Mouse (Mus musculus) erythroblast, embryonic 14.5 days (primary cell): ENCODE results near the gene Cd22. TPM values are rescaled to one million over a fixed set of nuclear protein-coding genes. Genes with fewer than 3 reads are reported as not detected.
"Not testable (repeated sequence)": the region's sequence is repeated elsewhere in the genome, so short reads cannot be mapped to it uniquely, and the experiment has no call there.

Experiments used
- H3K27me3 ChIP-seq: 2 replicates; pipeline ENCODE4 v1.6.1; 2012; ENCODE audit warnings: inconsistent platforms; ENCODE audit not compliant: control insufficient read depth
- H3K36me3 ChIP-seq: 2 replicates; pipeline ENCODE4 v1.6.1; 2012; ENCODE audit warnings: mild to moderate bottlenecking, inconsistent platforms; ENCODE audit not compliant: control insufficient read depth
- H3K4me1 ChIP-seq: 2 replicates; pipeline ENCODE4 v1.6.1; 2012; ENCODE audit warnings: inconsistent platforms; ENCODE audit not compliant: control insufficient read depth
- H3K4me3 ChIP-seq: replicated peaks from 2 replicates; pipeline ENCODE3; 2012; ENCODE audit warnings: moderate library complexity, mild to moderate bottlenecking, inconsistent platforms
- H3K9me3 ChIP-seq: 2 replicates; pipeline ENCODE4 v1.6.1; 2012; ENCODE audit warnings: low read length, inconsistent platforms, mixed read lengths; ENCODE audit not compliant: control insufficient read depth
- GATA1 ChIP-seq: IDR thresholded peaks from 2 replicates; pipeline ENCODE4 v1.6.1; 2012; ENCODE audit warnings: low read length, inconsistent platforms, mixed read lengths
- TAL1 ChIP-seq: IDR thresholded peaks from 3 replicates; pipeline ENCODE4 v1.6.1; 2012; ENCODE audit warnings: low read length, inconsistent platforms, mixed read lengths
- polyA plus RNA-seq: library from polyadenylated mRNA; stranded (reverse); fragments of >175 nt; gene quantifications from 2 replicates; pipeline ENCODE4 v1.2.3, GENCODE M21; 2012

The Cd22 gene
- polyA plus RNA-seq, 1 experiment = not detected

DNA sequence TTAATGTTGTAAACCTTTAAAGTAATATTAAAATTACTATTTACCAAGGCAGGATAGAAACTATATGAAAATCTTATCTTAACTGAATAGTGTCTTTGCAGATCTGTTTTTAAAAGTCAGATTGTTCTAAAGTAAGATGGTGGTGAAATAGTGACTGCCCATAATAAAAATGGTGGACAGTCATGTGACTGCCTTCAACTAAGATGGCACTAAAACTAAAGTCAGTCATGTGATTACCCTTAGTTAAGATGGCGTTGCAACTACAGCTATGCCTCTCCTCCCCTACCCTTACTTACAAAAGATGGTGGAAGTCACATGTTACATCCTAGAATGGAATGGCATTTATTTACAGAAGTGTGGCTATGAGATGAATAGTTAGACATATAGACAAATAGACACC, 28.7 kb downstream of the Cd22 start:
- Histone ChIP-seq H3K4me1 (no peaks in the 10 kb centered on the region), H3K9me3 (no peaks in the 10 kb centered on the region), H3K27me3 (no peaks in the 10 kb centered on the region), H3K36me3 (no peaks in the 10 kb centered on the region), H3K4me3 (no peak overlapping the region)
- TF ChIP-seq GATA1 = no peak
- no peak for TF ChIP-seq TAL1

DNA sequence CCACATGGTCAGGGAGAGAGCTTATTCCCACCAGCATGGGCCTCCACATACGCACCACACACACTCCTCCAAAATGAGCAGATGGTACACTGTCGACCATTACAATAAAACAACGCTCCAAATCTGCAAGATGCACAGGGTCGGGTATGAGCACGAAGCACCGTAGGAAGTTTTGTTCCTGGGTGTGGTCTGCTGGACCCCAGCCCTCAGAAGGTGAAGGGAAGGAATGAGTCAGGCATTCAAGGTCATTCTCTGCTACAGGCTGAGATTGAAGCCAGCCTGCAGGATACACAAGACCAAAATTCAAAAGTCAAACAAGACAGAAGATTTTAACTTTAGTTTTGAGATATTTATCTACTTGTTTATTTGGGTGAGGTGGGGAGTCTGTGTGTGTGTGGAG, 32.2 kb downstream of the Cd22 start:
- H3K27me3 ChIP-seq = no peaks in the 10 kb centered on the region
- TF ChIP-seq GATA1 (no peak), TAL1 (no peak)
- H3K36me3 ChIP-seq = no peaks in the 10 kb centered on the region
- H3K4me1 ChIP-seq = no peaks in the 10 kb centered on the region
- H3K4me3 ChIP-seq = no peak overlapping the region
- H3K9me3 ChIP-seq = no peaks in the 10 kb centered on the region

DNA sequence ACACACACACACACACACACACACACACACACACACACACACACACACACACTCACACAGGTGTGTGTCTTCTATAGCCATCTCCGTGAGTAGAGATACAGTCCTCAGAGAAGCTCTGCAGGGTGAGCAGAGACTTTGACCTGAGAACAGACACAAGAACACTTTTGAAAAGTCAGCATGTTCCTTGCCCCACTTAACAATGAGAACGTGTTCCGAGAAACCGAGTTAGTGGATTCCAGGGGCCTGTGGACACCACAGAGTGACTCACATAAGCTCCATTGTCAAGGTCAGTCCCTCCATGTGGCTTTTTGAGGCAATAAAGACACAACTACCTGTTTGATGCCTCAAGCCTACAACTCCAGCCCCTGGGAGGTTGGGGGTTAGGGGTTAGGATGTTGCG, 32.8 kb downstream of the Cd22 start:
- Histone ChIP-seq H3K4me3 (no peak overlapping the region), H3K9me3 (no peaks in the 10 kb centered on the region), H3K27me3 (no peaks in the 10 kb centered on the region), H3K36me3 (no peaks in the 10 kb centered on the region), H3K4me1 (no peaks in the 10 kb centered on the region)
- TF ChIP-seq TAL1 (no peak), GATA1 (no peak)

DNA sequence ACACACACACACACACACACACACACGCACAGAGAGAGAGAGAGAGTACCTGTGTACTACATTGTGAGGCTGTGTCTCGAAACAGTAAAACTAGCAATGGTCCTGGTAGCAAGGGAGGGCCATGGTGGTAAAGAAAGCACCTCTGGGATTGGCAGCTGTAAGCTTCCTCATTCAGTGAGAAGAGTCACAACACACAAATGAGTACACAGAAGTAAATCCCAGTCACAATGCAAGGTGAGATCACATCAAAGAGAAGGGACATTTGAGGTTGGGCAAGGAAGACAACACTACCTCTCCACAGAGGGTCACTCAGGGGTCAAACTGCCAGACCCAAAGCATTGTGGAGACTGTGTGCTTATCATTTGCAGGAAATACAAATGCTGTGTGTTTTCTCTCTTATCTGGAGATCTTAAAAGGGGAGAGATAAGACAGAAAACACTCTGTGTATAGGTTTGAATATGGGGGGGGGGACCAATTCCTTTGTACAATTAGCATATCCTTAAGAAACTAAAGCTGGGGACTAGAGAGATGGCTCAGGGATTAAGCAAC, 33.6 kb downstream of the Cd22 start:
- no peaks in the 10 kb centered on the region for H3K27me3 ChIP-seq
- no peak overlapping the region for H3K4me3 ChIP-seq
- TF ChIP-seq GATA1 = no peak
- TF ChIP-seq TAL1 = no peak
- no peaks in the 10 kb centered on the region for H3K9me3 ChIP-seq
- H3K4me1 ChIP-seq = no peaks in the 10 kb centered on the region
- no peaks in the 10 kb centered on the region for H3K36me3 ChIP-seq

DNA sequence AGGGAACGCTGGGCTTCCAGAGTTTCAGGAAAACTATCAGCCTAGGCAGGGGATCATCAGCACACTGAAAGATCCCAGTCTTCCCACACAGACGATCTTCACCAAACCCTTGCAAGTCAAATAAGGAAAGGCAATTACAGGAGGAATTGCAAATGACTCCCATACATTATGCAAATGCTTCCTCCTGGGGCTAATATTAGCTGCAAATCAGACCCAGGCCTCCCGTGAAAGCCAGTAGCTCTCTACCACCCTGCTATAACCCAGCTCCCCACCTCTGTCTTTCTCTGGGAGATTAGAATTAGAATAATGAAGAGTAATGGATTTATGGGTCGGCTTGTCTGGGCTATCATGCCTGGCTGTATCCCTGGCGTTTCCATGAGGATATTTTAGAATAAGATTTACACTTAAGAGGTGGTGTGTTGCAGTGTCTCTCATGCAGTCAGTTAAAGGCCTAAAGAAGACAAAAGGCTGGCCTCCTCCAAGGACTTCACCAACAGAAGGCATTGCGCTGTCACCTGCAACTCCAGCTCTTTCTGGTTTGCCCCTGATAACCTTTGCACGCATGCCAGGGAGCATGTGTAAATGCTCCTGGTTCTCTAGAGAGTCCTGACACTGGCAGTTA, 35.4 kb downstream of the Cd22 start:
- H3K4me3 ChIP-seq = no peak overlapping the region

DNA sequence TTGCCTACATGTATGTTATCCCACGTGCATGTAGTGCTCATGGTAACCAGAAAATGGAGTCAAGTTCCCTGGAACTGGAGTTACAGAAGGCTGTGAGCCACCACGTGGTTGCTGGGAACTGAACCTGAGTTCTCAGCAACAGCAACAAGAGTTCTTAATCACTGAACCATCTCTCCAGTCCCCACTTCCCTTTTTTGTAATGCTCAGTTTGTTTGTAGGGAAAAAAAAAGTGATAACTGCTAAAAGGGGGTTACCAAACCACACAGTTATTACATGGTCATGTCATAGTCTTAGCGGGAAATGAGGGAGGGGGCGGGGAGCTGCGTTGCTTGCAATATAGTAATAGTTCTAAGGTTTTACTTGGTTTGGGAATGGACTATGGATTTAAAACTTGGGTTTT, 38.0 kb downstream of the Cd22 start:
- no peaks in the 10 kb centered on the region for H3K27me3 ChIP-seq
- H3K4me1 ChIP-seq = no peaks in the 10 kb centered on the region
- H3K9me3 ChIP-seq = no peaks in the 10 kb centered on the region
- no peak overlapping the region for H3K4me3 ChIP-seq
- no peak for TF ChIP-seq GATA1
- no peak for TF ChIP-seq TAL1
- no peaks in the 10 kb centered on the region for H3K36me3 ChIP-seq

More for the DNA sequence above, 35.4 kb downstream of the Cd22 start:
- Histone ChIP-seq H3K36me3 (no peaks in the 10 kb centered on the region), H3K4me1 (no peaks in the 10 kb centered on the region), H3K9me3 (no peaks in the 10 kb centered on the region), H3K27me3 (no peaks in the 10 kb centered on the region)
- TF ChIP-seq TAL1 = no peak
- no peak for TF ChIP-seq GATA1

DNA sequence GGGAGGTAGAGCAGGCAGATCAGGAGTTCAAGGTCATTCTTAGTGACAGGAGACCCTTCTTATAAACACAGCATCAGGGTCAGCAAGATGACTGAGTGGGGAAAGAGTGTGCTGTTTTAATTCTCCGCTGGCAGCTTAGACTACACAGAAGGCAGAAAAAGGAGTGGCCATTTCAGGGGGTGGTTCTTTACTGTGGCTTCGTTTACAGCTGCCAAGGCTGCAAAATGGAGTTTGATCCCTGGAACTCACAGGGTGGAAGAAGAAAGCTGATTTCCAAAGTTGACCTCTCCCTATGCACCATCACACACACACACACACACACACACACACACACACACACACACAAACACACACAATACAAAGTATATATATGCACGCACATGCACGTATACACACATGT, 38.8 kb downstream of the Cd22 start:
- no peak for TF ChIP-seq GATA1
- no peak for TF ChIP-seq TAL1
- Histone ChIP-seq H3K27me3 (no peaks in the 10 kb centered on the region), H3K4me3 (no peak overlapping the region), H3K36me3 (no peaks in the 10 kb centered on the region), H3K4me1 (no peaks in the 10 kb centered on the region), H3K9me3 (no peaks in the 10 kb centered on the region)

DNA sequence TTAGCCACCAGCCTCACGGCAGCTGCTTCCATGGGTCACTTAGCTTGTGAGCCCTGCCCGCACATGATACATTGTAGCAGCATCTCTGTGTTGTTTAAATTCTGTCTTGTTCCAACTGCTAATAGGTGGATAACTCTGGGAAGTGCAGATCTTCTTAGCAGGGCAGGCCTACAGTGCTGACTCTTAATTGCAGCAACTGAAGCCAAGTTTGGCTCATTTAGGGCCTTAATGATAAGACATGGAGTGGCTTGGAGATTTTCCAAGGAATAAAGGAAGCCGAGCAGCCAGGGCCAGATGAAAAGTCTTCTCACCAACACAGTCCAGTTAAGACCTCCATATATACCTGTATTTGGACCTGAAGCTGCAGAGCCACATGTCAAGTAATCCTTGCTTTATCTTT, 39.8 kb downstream of the Cd22 start:
- no peak overlapping the region for H3K4me3 ChIP-seq
- no peaks in the 10 kb centered on the region for H3K4me1 ChIP-seq
- TF ChIP-seq TAL1 (no peak), GATA1 (no peak)
- H3K27me3 ChIP-seq = no peaks in the 10 kb centered on the region
- H3K36me3 ChIP-seq = no peaks in the 10 kb centered on the region
- H3K9me3 ChIP-seq = no peaks in the 10 kb centered on the region

DNA sequence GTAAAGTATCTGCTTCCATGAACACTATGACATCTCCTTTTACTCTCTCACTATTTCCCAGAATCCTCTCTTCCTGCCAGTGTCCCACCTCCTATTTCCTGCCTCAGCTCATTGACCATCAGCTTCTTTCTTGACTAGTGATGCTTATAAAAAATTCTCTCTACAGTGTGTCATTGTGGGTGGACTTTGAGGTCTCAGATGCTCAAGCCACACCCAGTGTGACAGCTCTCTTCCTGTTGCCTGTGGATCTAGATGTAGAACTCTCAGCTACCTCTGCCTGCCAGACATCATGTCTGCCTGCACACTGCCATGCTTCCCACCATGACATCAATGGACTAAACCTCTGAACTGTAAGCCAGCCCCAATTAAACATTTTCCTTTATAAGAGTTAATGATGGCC, 42.9 kb downstream of the Cd22 start:
- no peaks in the 10 kb centered on the region for H3K27me3 ChIP-seq
- H3K4me3 ChIP-seq = no peak overlapping the region
- no peaks in the 10 kb centered on the region for H3K9me3 ChIP-seq
- no peaks in the 10 kb centered on the region for H3K36me3 ChIP-seq
- no peaks in the 10 kb centered on the region for H3K4me1 ChIP-seq
- no peak for TF ChIP-seq TAL1
- no peak for TF ChIP-seq GATA1

DNA sequence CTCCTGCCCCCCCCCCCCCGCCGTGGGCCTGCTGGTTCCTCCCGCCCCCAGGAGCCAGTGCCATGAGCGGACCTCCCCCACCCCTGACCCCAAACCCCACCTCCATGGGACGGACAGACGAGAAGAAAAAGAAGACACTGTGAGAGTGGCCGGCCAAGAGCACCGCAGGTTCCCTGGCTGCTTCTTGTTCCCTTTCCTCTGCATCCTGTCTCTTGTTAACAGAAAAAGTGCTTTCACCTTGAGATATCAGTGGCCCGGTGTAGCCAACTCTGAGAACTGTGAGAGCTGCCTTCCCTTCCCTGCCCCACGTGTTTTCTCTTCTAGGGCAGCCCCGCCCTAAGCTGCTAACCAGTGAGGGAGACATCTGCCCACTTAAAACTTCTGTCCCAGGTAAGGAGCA, 47.5 kb downstream of the Cd22 start:
- H3K4me1 ChIP-seq, H3K4me3 ChIP-seq, H3K9me3 ChIP-seq, H3K36me3 ChIP-seq, H3K27me3 ChIP-seq: not testable (repeated sequence)
